Mouse (Mus musculus) kidney, adult 2 months (tissue): ENCODE measurements around the gene Gsta3.
"Not testable (repeated sequence)": the region's sequence is repeated elsewhere in the genome, so short reads cannot be mapped to it uniquely, and the experiment has no call there.

Experiments
- CTCF ChIP-seq: fragments of 200-500 bp; conservative IDR thresholded peaks from 2 replicates; pipeline ENCODE4 v1.5.1; 2011; ENCODE audit warnings: low read depth, mild to moderate bottlenecking, control low read depth, low read length, moderate library complexity, mixed read lengths; ENCODE audit not compliant: insufficient read depth, insufficient read length
- POLR2A ChIP-seq: fragments of 200-500 bp; IDR thresholded peaks from one replicate; pipeline ENCODE4 v1.6.1; 2011; ENCODE audit warnings: low read depth, low read length, control low read depth

DNA sequence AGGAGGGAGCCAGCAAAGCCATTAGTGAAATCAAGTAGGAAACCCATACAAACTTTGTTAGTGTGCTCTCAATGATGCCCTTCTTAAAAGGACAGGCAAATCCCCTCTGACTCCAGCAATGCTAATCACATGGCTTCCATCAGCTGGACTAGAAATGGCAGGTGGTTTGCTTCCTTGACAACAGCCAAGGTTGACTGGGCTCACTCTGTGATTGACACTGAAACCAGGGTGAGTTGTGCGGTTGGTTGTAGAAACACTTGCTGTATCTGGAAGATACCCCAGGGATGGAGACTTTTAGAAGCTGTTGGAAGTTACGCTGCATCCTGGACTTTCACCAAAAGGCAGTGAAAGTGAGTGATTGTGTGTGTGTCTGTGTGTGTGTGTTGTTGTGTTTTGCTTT is 44.3 kb downstream of the Gsta3 start:
- TF ChIP-seq CTCF, POLR2A: not testable (repeated sequence)
